Mouse (Mus musculus) embryonic facial prominence, embryonic 11.5 days (tissue): ENCODE measurements around the gene Ell. TPM values are rescaled to one million over a fixed set of nuclear protein-coding genes. Genes with fewer than 3 reads are reported as not detected.
A peak's percentile ranks its signal among the peaks of the same experiment; 100 is the strongest.

Experiments
- ATAC-seq: fragments of 200-750 bp; cut with Nextera tagmentation; replicated peaks from 2 replicates; pipeline ENCODE4 v1.8.0; 2017; ENCODE audit warnings: low read depth; ENCODE audit not compliant: insufficient number of reproducible peaks, low FRiP score, low TSS enrichment
- DNase-seq: peaks from one replicate; pipeline ENCODE4 v3.0.0-alpha.2; 2015; ENCODE audit warnings: low spot score
- H3K27ac ChIP-seq: fragments of 300-500 bp; sonication (generic); replicated peaks from 2 replicates; pipeline ENCODE4 v1.5.1; 2014; ENCODE audit warnings: mild to moderate bottlenecking, low read depth, low read length, control low read depth
- H3K27me3 ChIP-seq: fragments of 300-500 bp; sonication (generic); 2 replicates; pipeline ENCODE4 v1.6.1; 2014; ENCODE audit warnings: mild to moderate bottlenecking, low read length, moderate library complexity, mixed read lengths; ENCODE audit not compliant: control insufficient read depth, insufficient read depth
- H3K36me3 ChIP-seq: fragments of 300-500 bp; sonication (generic); replicated peaks from 2 replicates; pipeline ENCODE4 v1.6.1; 2014; ENCODE audit warnings: low read depth, mild to moderate bottlenecking, low read length, moderate library complexity, mixed read lengths; ENCODE audit not compliant: control insufficient read depth, insufficient read depth
- H3K4me1 ChIP-seq: fragments of 300-500 bp; sonication (generic); 2 replicates; pipeline ENCODE4 v1.6.1; 2014; ENCODE audit warnings: low read length, mixed read lengths; ENCODE audit not compliant: control insufficient read depth, insufficient read depth
- H3K4me2 ChIP-seq: fragments of 300-500 bp; sonication (generic); 2 replicates; pipeline ENCODE4 v1.6.1; 2014; ENCODE audit warnings: low read depth, mild to moderate bottlenecking, control low read depth, low read length, moderate library complexity
- H3K4me3 ChIP-seq: fragments of 300-500 bp; sonication (generic); 2 replicates; pipeline ENCODE4 v1.5.1; 2014; ENCODE audit warnings: low read depth, low read length, control low read depth
- H3K9ac ChIP-seq: fragments of 300-500 bp; sonication (generic); replicated peaks from 2 replicates; pipeline ENCODE4 v1.6.1; 2014; ENCODE audit warnings: mild to moderate bottlenecking, control low read depth, low read length
- H3K9me3 ChIP-seq: fragments of 300-500 bp; sonication (generic); replicated peaks from 2 replicates; pipeline ENCODE4 v1.6.1; 2016; ENCODE audit warnings: mild to moderate bottlenecking, low read length, inconsistent platforms, mixed read lengths; ENCODE audit not compliant: control insufficient read depth
- WGBS: fragments of 180-500 bp; shearing (Covaris S2); extraction: QIAGEN DNeasy Blood & Tissue Kit; methylation state at CpG from one replicate; pipeline ENCODE4 v1.1.7; 2014; 5-methylcytosine and 5-hydroxymethylcytosine counted together
- polyA plus RNA-seq: library from polyadenylated mRNA; unstranded; fragments of >200 nt; fragmentation: Nextera tagmentation; extraction: Ambion mirVana; gene quantifications from 2 replicates; pipeline ENCODE4 v1.2.1, GENCODE M21; 2014

Ell gene
- polyA plus RNA-seq, 1 experiment from 2014 or later, result 16.1 TPM

DNA sequence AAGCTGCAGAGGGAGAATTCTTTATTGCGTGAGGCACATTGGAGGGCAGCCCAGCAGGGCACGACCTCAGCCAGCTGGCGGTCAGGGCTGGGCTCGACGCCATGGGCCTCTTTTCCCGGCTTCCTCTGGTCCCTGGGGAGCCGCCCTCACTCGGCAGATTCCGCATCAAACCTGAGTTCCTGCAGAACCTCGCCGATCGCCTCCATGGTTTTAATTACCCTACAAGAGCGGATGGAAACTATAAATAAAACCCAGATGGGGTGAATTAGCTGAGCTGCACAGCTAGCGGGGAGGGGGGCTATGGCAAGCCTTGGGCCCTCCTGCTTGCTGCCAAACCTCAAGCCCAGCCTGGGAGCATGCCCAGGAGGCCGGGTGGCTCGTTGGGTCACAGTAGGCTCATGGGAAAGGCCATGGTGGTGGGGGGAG, 35.0 kb upstream of the Ell start:
- Histone ChIP-seq H3K4me2 (no peak overlapping the region), H3K27ac (peak overlapping the region; percentile 49; the same call in 1 of the 2 replicates), H3K9me3 (no peaks in the 10 kb centered on the region), H3K4me3 (no peak overlapping the region; the same call in 1 of the 2 replicates), H3K9ac (no peak overlapping the region), H3K27me3 (peaks cover 26% of the 10 kb centered on the region), H3K4me1 (peaks cover 27% of the 10 kb centered on the region), H3K36me3 (peaks cover 6% of the 10 kb centered on the region)
- peak; percentile 93 for DNase-seq
- peak; percentile 19; the same call in 1 of the 2 replicates for ATAC-seq
- WGBS, result 27% methylated on average over 16 of the region's 16 CpGs

DNA sequence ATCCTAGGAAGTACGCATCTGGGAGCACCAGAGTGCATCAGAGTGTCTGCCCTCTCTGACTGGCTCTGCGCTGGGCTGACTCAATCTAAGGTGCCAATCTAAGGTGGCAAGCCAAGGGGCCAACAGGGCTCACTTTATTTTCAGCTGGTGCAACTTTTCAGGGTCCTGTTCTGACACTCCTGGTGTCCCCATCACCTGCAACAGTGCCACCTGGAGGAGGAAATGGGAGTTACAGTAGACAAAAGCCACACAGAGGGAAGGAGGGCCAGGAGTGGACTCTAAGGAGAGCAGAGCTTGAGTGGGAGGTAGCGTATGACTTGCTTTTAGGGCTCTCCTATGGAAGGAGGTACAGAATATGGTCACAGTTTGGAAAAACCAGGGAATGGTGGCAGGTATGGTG, 34.4 kb upstream of the Ell start:
- H3K9me3 ChIP-seq, result no peaks in the 10 kb centered on the region
- no peak overlapping the region for H3K9ac ChIP-seq
- peak overlapping the region; percentile 6; the same call in 1 of the 2 replicates for H3K4me2 ChIP-seq
- DNase-seq, result peak; percentile 88
- whole genome bisulfite sequencing, result 54% methylated on average over 3 of the region's 3 CpGs
- peak overlapping the region; percentile 49; the same call in 1 of the 2 replicates for H3K27ac ChIP-seq
- peaks cover 26% of the 10 kb centered on the region for H3K27me3 ChIP-seq
- peaks cover 28% of the 10 kb centered on the region for H3K4me1 ChIP-seq
- peaks cover 6% of the 10 kb centered on the region for H3K36me3 ChIP-seq
- no peak for ATAC-seq
- no peak overlapping the region; the same call in 1 of the 2 replicates for H3K4me3 ChIP-seq

GRCm38 (mm10) chr8:70505698-70506327, 33.4 kb upstream of the Ell start:
- no peaks in the 10 kb centered on the region for H3K9me3 ChIP-seq
- H3K36me3 ChIP-seq, result peaks cover 6% of the 10 kb centered on the region
- 40% methylated on average over 32 of the region's 32 CpGs for WGBS
- peak overlapping the region; percentile 92 for H3K9ac ChIP-seq
- H3K4me1 ChIP-seq, result peaks cover 27% of the 10 kb centered on the region
- ATAC-seq (peak; percentile 14), DNase-seq (no peak)
- H3K27me3 ChIP-seq, result peaks cover 22% of the 10 kb centered on the region
- peak overlapping the region; percentile 82 for H3K4me2 ChIP-seq
- peak overlapping the region; percentile 70 for H3K4me3 ChIP-seq
- H3K27ac ChIP-seq, result peak overlapping the region; percentile 62

GRCm38 (mm10) chr8:70506328-70507026, 32.8 kb upstream of the Ell start, which contains the start of gene Rex1bd:
Gene Rex1bd, minus strand, starts transcription at chr8:70506752.
- Histone ChIP-seq H3K27ac (peak within 1 kb of the TSS; percentile 62), H3K9me3 (no peaks in the 10 kb centered on the region), H3K4me3 (peak within 1 kb of the TSS; percentile 70), H3K4me2 (peak within 1 kb of the TSS; percentile 82), H3K4me1 (peaks cover 23% of the 10 kb centered on the region), H3K36me3 (peaks cover 6% of the 10 kb centered on the region), H3K27me3 (peaks cover 16% of the 10 kb centered on the region), H3K9ac (peak within 1 kb of the TSS; percentile 92)
- ATAC-seq (peak; percentile 78), DNase-seq (peak; percentile 95)
- 3% methylated on average over 35 of the region's 40 CpGs for WGBS

DNA sequence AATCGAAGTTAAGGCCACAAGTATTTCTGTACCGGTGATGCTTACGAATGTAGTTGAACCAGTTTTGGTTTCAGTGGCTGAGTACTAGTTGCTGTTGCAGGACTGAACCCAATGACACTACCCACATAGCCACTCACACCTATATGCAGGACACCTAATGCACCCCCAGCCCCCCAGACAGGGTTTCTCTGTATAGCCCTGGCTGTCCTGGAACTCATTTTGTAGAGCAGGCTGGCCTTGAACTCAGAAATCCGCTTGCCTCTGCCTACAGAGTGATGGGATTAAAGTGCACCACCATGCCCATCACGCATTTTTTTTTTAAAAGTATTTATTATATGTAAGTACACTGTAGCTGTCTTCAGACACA, 32.2 kb upstream of the Ell start:
- Histone ChIP-seq H3K4me3 (no peak overlapping the region), H3K36me3 (peaks cover 6% of the 10 kb centered on the region), H3K4me1 (peaks cover 21% of the 10 kb centered on the region), H3K27ac (peak overlapping the region; percentile 28; the same call in 1 of the 2 replicates), H3K4me2 (peak overlapping the region; percentile 19), H3K9ac (no peak overlapping the region; the same call in 1 of the 2 replicates), H3K27me3 (peaks cover 10% of the 10 kb centered on the region), H3K9me3 (no peaks in the 10 kb centered on the region)
- 49% methylated on average over 5 of the region's 5 CpGs for WGBS
- no peak for DNase-seq
- ATAC-seq, result no peak

GRCm38 (mm10) chr8:70509281-70509952, 29.8 kb upstream of the Ell start:
- no peaks in the 10 kb centered on the region for H3K9me3 ChIP-seq
- peaks cover 11% of the 10 kb centered on the region for H3K4me1 ChIP-seq
- DNase-seq (no peak), ATAC-seq (no peak)
- 11% methylated on average over 25 of the region's 25 CpGs for WGBS
- H3K9ac ChIP-seq, result peak overlapping the region; percentile 99
- H3K27ac ChIP-seq, result peak overlapping the region; percentile 90; the same call in 1 of the 2 replicates
- peak overlapping the region; percentile 99 for H3K4me3 ChIP-seq
- peak overlapping the region; percentile 97 for H3K4me2 ChIP-seq
- H3K36me3 ChIP-seq, result peaks cover 8% of the 10 kb centered on the region
- H3K27me3 ChIP-seq, result no peaks in the 10 kb centered on the region

DNA sequence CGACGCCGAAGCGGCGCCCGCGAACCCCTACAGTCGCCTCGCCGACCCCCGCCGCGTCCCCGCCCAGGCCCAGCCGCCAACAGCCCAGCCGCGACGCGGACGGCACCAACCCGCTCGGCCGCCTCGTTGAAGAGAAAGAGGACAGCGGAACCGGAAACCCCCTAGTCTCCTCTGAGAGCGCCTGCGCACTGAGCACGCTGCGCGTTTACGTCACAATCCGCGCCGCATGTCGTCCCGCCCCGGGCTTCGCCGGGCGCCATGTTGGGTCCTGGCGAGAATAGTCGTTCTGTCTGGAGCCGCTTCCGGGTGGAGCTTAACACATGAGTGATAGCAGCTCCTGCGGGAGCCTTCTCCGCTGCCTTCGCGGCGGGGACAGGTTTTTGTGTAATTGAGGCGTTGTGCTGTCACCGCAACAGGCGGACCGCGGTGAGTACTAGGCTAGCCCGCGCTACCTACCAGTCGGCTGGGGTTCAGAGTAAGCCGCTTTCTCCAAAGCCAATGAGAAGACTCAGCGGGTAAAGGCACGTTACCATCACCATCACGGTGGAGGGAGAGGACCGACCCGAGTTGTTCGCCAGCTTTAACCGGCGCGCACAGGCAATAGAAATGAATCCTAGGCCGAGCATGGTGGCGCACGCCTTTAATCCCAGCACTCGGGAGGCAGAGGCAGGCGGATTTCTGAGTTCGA, 28.9 kb upstream of the Ell start, which contains the start of gene Uba52:
Gene Uba52, minus strand, starts transcription at position 574 of the 688 bp plus-strand sequence.
- DNase-seq (peak; percentile 100), ATAC-seq (peak; percentile 67)
- Histone ChIP-seq H3K9ac (peak within 1 kb of the TSS; percentile 99), H3K4me2 (peak within 1 kb of the TSS; percentile 97), H3K36me3 (peaks cover 8% of the 10 kb centered on the region), H3K27ac (peak within 1 kb of the TSS; percentile 90), H3K27me3 (no peaks in the 10 kb centered on the region), H3K4me3 (peak within 1 kb of the TSS; percentile 99), H3K4me1 (peaks cover 11% of the 10 kb centered on the region), H3K9me3 (no peaks in the 10 kb centered on the region)
- under 1% methylated on average over 72 of the region's 74 CpGs for WGBS
